Mouse (Mus musculus) CH12.LX (cell line): ENCODE results near the gene Chmp4b.

Source experiments
- CHD2 ChIP-seq: IDR thresholded peaks from 2 replicates; pipeline ENCODE4 v1.6.1; 2011; ENCODE audit warnings: low read length, improper control_type of control experiment
- CTCF ChIP-seq, 2 experiments: IDR thresholded peaks in 1 of 2; conservative IDR thresholded peaks in 1 of 2; 2 replicates each; pipeline ENCODE4 v1.5.1; 2011 to 2012; ENCODE audit warnings: low read depth in 2 of 2, low read length in 2 of 2, improper control_type of control experiment in 1 of 2, inconsistent platforms in 1 of 2, mild to moderate bottlenecking in 1 of 2, moderate library complexity in 1 of 2
- ELF1 ChIP-seq: IDR thresholded peaks from 2 replicates; pipeline ENCODE4 v1.6.1; 2014; ENCODE audit warnings: low read depth, mild to moderate bottlenecking, inconsistent platforms, low read length, improper control_type of control experiment
- EP300 ChIP-seq: IDR thresholded peaks from 2 replicates; pipeline ENCODE4 v1.6.1; 2011; ENCODE audit warnings: low read length, improper control_type of control experiment
- HCFC1 ChIP-seq: IDR thresholded peaks from 2 replicates; pipeline ENCODE4 v1.6.1; 2012; ENCODE audit warnings: low read depth, mild to moderate bottlenecking, inconsistent platforms, low read length, improper control_type of control experiment
- KAT2A ChIP-seq: IDR thresholded peaks from 2 replicates; pipeline ENCODE4 v1.6.1; 2012; ENCODE audit warnings: low read length, improper control_type of control experiment, inconsistent platforms; ENCODE audit not compliant: insufficient replicate concordance
- MYC ChIP-seq: IDR thresholded peaks from 2 replicates; pipeline ENCODE4 v1.6.1; 2011; ENCODE audit warnings: low read depth, mild to moderate bottlenecking, improper control_type of control experiment, low read length
- POLR2A ChIP-seq: IDR thresholded peaks from 2 replicates; pipeline ENCODE4 v1.6.1; 2011; ENCODE audit warnings: low read depth, mild to moderate bottlenecking, improper control_type of control experiment, low read length
- TBP ChIP-seq: conservative IDR thresholded peaks from 2 replicates; pipeline ENCODE4 v1.6.1; 2011; ENCODE audit warnings: low read depth, low read length, improper control_type of control experiment
- USF2 ChIP-seq: conservative IDR thresholded peaks from 2 replicates; pipeline ENCODE4 v1.6.1; 2011; ENCODE audit warnings: low read depth, low read length, improper control_type of control experiment
- ZC3H11A ChIP-seq: IDR thresholded peaks from 2 replicates; pipeline ENCODE4 v1.6.1; 2012; ENCODE audit warnings: low read depth, mild to moderate bottlenecking, inconsistent platforms, low read length, improper control_type of control experiment
- ZNF384 ChIP-seq: IDR thresholded peaks from 2 replicates; pipeline ENCODE4 v1.6.1; 2012; ENCODE audit warnings: low read depth, low read length, improper control_type of control experiment, inconsistent platforms

- TF ChIP-seq EP300 (no peak), POLR2A (no peak), CTCF (conservative IDR thresholded peaks at IDR 0.05 in 1 of 2, IDR thresholded peaks at IDR 0.05 in 1 of 2; ENCODE audit: low read depth in 2 of 2, low read length in 2 of 2) (no peak), CHD2 (no peak), TBP (no peak), ZNF384 (no peak), ELF1 (no peak), ZC3H11A (no peak), KAT2A (no peak), HCFC1 (no peak), MYC (no peak), USF2 (no peak)
These were observed 33.5 kb downstream of the Chmp4b start for GRCm38 (mm10) chr2:154684901-154685470.
